10 mouse cellular contexts compared by ENCODE assay signal in genomic region chr16:94497911-94498310, GRCm38 (mm10). TPM values are rescaled to one million over a fixed set of nuclear protein-coding genes. Genes with fewer than 3 reads are reported as not detected.
DNase-seq lines count a peak whose midpoint lies in the region; ATAC-seq lines count a peak whose summit lies in the region.
"Had no signal": no experiment of that assay in that cellular context is flagged by ENCODE, and none has a peak within 500 bp of the region (broad histone marks: within the 10 kb centered on the region; RNA-seq: fewer than 3 reads in every experiment).

No protein-coding gene starts in this region.

- no peaks in the 10 kb centered on the region for H3K27me3 ChIP-seq in heart, embryonic 11.5 days (ENCODE audit: control insufficient read depth, insufficient read depth, low read length)
- no peaks in the 10 kb centered on the region for H3K27me3 ChIP-seq in megakaryocyte, embryonic 14.5 days (replicated peaks)
- H3K27me3 ChIP-seq: embryonic facial prominence, embryonic 12.5 days; neural tube, embryonic 12.5 days had no signal

- no peak overlapping the region for H3K4me2 ChIP-seq in heart, embryonic 11.5 days
- H3K4me2 ChIP-seq: embryonic facial prominence, embryonic 12.5 days; neural tube, embryonic 12.5 days had no signal

- H3K4me1 ChIP-seq in heart, embryonic 11.5 days (ENCODE audit: control insufficient read depth, insufficient read depth, low read length) = 0 out of 2 replicates have a peak, but pooled peaks cover 3% of the 10 kb centered on the region
- peaks cover 62% of the 10 kb centered on the region for H3K4me1 ChIP-seq in megakaryocyte, embryonic 14.5 days
- H3K4me1 ChIP-seq: embryonic facial prominence, embryonic 12.5 days; neural tube, embryonic 12.5 days had no signal

- peak; percentile 11 for DNase-seq in retina, postnatal 1 day
- no peak for DNase-seq in retina, embryonic 14.5 days (ENCODE audit: low spot score)
- peak; percentile 33 for DNase-seq in cerebellum, adult 9-11 months
- DNase-seq in left cerebral cortex, adult 11 months (ENCODE audit: low spot score) = peak; percentile 39
- no peak for DNase-seq in embryo, embryonic 10 days (ENCODE audit: low spot score)
- DNase-seq in spleen, postnatal 4 days (ENCODE audit: low spot score in 2 of 2) = no peak

- H3K27ac ChIP-seq in heart, embryonic 11.5 days (ENCODE audit: low read depth, low read length) = no peak overlapping the region
- H3K27ac ChIP-seq: embryonic facial prominence, embryonic 12.5 days; neural tube, embryonic 12.5 days had no signal

- no peaks in the 10 kb centered on the region for H3K9me3 ChIP-seq in heart, embryonic 11.5 days (replicated peaks; ENCODE audit: control insufficient read depth, low read length)
- no peaks in the 10 kb centered on the region for H3K9me3 ChIP-seq in megakaryocyte, embryonic 14.5 days
- H3K9me3 ChIP-seq: embryonic facial prominence, embryonic 12.5 days; neural tube, embryonic 12.5 days had no signal

- peak; percentile 52; the same call in 1 of the 2 replicates for ATAC-seq in heart, embryonic 11.5 days (replicated peaks; ENCODE audit: insufficient number of reproducible peaks, low FRiP score, low TSS enrichment)

- no peak overlapping the region for H3K4me3 ChIP-seq in heart, embryonic 11.5 days (ENCODE audit: low read depth, low read length)
- H3K4me3 ChIP-seq in megakaryocyte, embryonic 14.5 days (replicated peaks) = peak overlapping the region; percentile 79
- H3K4me3 ChIP-seq: embryonic facial prominence, embryonic 12.5 days; neural tube, embryonic 12.5 days had no signal

- peaks cover 30% of the 10 kb centered on the region for H3K36me3 ChIP-seq in heart, embryonic 11.5 days (ENCODE audit: control insufficient read depth, insufficient read depth, low read length)
- peaks cover 76% of the 10 kb centered on the region for H3K36me3 ChIP-seq in megakaryocyte, embryonic 14.5 days (replicated peaks; ENCODE audit: low read length)

- WGBS in heart, embryonic 11.5 days (ENCODE audit: insufficient replicate concordance) = 79% methylated on average over 5 of the region's 5 CpGs

- H3K9ac ChIP-seq in heart, embryonic 11.5 days (ENCODE audit: low read depth, low read length) = no peak overlapping the region
- H3K9ac ChIP-seq: embryonic facial prominence, embryonic 12.5 days; neural tube, embryonic 12.5 days had no signal

RNA-seq across cellular contexts. Expression of gene Vps26c, which starts 28.7 kb away (rescaled TPM):
- 47.4 and 54.6 TPM in 2 replicates for polyA plus RNA-seq in heart, embryonic 11.5 days (2014; fragmentation: Nextera tagmentation; extraction: Ambion mirVana)
- polyA plus RNA-seq in megakaryocyte, embryonic 14.5 days (2012; ENCODE audit: insufficient read depth, low replicate concordance) = 2.8 and 3.1 TPM in 2 replicates

Comparison
In these comparisons a context has a peak if more than half of its experiments do, and no peak if none do; other contexts are left out.
1. DNase-seq: peak in retina, postnatal 1 day (single experiment), cerebellum, adult 9-11 months (single experiment) and left cerebral cortex, adult 11 months (single experiment); none in retina, embryonic 14.5 days (single experiment), embryo, embryonic 10 days (single experiment) and spleen, postnatal 4 days (0 of 2).
2. RNA of gene Vps26c, which starts 28.7 kb away (polyA plus RNA-seq): 47.4 to 54.6 TPM in heart, embryonic 11.5 days; 2.8 to 3.1 TPM in megakaryocyte, embryonic 14.5 days; every median in the first group is over 10 times any median in the second.